Mouse (Mus musculus): ENCODE data around the gene Eif2b1. TPM values are rescaled to one million over a fixed set of nuclear protein-coding genes. Genes with fewer than 3 reads are reported as not detected.
"Not testable (repeated sequence)": the region's sequence is repeated elsewhere in the genome, so short reads cannot be mapped to it uniquely, and the experiment has no call there.

Eif2b1 gene
- total RNA-seq (2021): 10 to 100 TPM; 37.6 to 37.9 TPM

- DNase-seq (ENCODE audit: low spot score in 2 of 2): peak; percentile 94 to 97
- intact Hi-C loops (cut with DNase I): no loop called here
Measured at GRCm38 (mm10) chr5:124578633-124579317, at the start of gene Eif2b1, which contains the start of gene Gtf2h3. Gene Eif2b1 (minus strand): TSS chr5:124579131. Gene Gtf2h3 (plus strand): TSS chr5:124579140.

- intact Hi-C loops (cut with DNase I): no loop called here
- DNase-seq (ENCODE audit: low spot score in 2 of 2): no peak
Measured at GRCm38 (mm10) chr5:124624291-124624690, 45.4 kb upstream of the Eif2b1 start.

- peak in 1 of 2 experiments; percentile 13 for DNase-seq (ENCODE audit: low spot score in 2 of 2)
- intact Hi-C loops (cut with DNase I): no loop called here
Measured at GRCm38 (mm10) chr5:124622890-124623289, 44.0 kb upstream of the Eif2b1 start.

GRCm38 (mm10) chr5:124621362-124621761 lies 42.4 kb upstream of the Eif2b1 start:
- intact Hi-C loops (cut with DNase I): no loop called here

GRCm38 (mm10) chr5:124618711-124619110 lies 39.8 kb upstream of the Eif2b1 start:
- no peak for DNase-seq (ENCODE audit: low spot score in 2 of 2)
- intact Hi-C loops (cut with DNase I): no loop called here

More at GRCm38 (mm10) chr5:124621362-124621761, 42.4 kb upstream of the Eif2b1 start:
- DNase-seq (ENCODE audit: low spot score in 2 of 2): no peak

- intact Hi-C loops (cut with DNase I): no loop called here
- no peak for DNase-seq (ENCODE audit: low spot score in 2 of 2)
Measured at GRCm38 (mm10) chr5:124614709-124615108, 35.8 kb upstream of the Eif2b1 start.

- DNase-seq (ENCODE audit: low spot score in 2 of 2): no peak
- intact Hi-C loops (cut with DNase I): no loop called here
Measured at GRCm38 (mm10) chr5:124610965-124611364, 32.0 kb upstream of the Eif2b1 start.

- intact Hi-C loops (cut with DNase I): no loop called here
- DNase-seq (ENCODE audit: low spot score in 2 of 2): no peak
Measured at GRCm38 (mm10) chr5:124605041-124605622, 26.2 kb upstream of the Eif2b1 start.

- no peak for DNase-seq (ENCODE audit: low spot score in 2 of 2)
- intact Hi-C loops (cut with DNase I): no loop called here
Measured at GRCm38 (mm10) chr5:124604296-124604695, 25.4 kb upstream of the Eif2b1 start.

GRCm38 (mm10) chr5:124602349-124602748 lies 23.4 kb upstream of the Eif2b1 start:
- peak in 1 of 2 experiments; percentile 26 for DNase-seq (ENCODE audit: low spot score in 2 of 2)
- intact Hi-C loops (cut with DNase I): no loop called here

GRCm38 (mm10) chr5:124599726-124600125 lies 20.8 kb upstream of the Eif2b1 start:
- intact Hi-C loops (cut with DNase I); DNase-seq (ENCODE audit: low spot score in 2 of 2): not testable (repeated sequence)

GRCm38 (mm10) chr5:124598224-124599174 lies 19.6 kb upstream of the Eif2b1 start:
- peak; percentile 90 to 93 for DNase-seq (ENCODE audit: low spot score in 2 of 2)
- intact Hi-C loops (cut with DNase I): no loop called here

- DNase-seq (ENCODE audit: low spot score in 2 of 2): no peak
- intact Hi-C loops (cut with DNase I): no loop called here
Measured at GRCm38 (mm10) chr5:124592768-124593167, 13.8 kb upstream of the Eif2b1 start.

- DNase-seq (ENCODE audit: low spot score in 2 of 2): no peak
- intact Hi-C loops (cut with DNase I): no loop called here
Measured at GRCm38 (mm10) chr5:124582515-124582914, 3.6 kb upstream of the Eif2b1 start.

GRCm38 (mm10) chr5:124575467-124575866 lies 3.5 kb downstream of the Eif2b1 start:
- no peak for DNase-seq (ENCODE audit: low spot score in 2 of 2)
- intact Hi-C loops (cut with DNase I): no loop called here

- intact Hi-C loops (cut with DNase I): no loop called here
- DNase-seq (ENCODE audit: low spot score in 2 of 2): peak; percentile 59 to 77
Measured at GRCm38 (mm10) chr5:124571068-124571467, 7.9 kb downstream of the Eif2b1 start.

GRCm38 (mm10) chr5:124555145-124555544 lies 23.8 kb downstream of the Eif2b1 start:
- DNase-seq (ENCODE audit: low spot score in 2 of 2): no peak
- intact Hi-C loops (cut with DNase I): no loop called here

GRCm38 (mm10) chr5:124553607-124554006 lies 25.3 kb downstream of the Eif2b1 start:
- DNase-seq (ENCODE audit: low spot score in 2 of 2): no peak
- intact Hi-C loops (cut with DNase I): no loop called here

GRCm38 (mm10) chr5:124552558-124553307 lies 26.2 kb downstream of the Eif2b1 start, which contains the start of gene Ddx55:
Gene Ddx55 (plus strand): TSS chr5:124552864.
- intact Hi-C loops (cut with DNase I): no loop called here
- peak; percentile 90 to 92 for DNase-seq (ENCODE audit: low spot score in 2 of 2)
